In the genomic region with DNA sequence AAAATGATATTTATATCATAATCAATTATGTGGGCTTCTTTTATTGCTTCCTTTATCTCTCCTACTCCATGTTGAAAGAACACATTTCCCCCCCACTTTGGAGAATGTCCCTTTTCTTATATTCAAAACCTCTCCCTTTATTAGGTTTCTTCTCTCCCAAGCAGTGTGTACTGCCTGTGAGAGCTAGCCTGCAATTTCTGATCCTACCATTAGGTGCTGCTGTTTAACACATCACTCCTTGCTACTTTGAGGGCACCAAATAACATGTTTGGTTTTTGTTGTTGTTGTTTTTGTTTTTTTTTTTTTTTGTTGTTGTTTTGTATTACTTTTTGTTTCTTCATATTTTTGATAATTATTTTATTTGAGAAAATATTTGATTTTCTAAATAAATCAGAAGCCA, we compare ENCODE assay signal across 9 mouse cellular contexts.
DNase-seq lines count a peak whose midpoint lies in the region; ATAC-seq lines count a peak whose summit lies in the region.
"Had no signal": no experiment of that assay in that cellular context is flagged by ENCODE, and none has a peak within 500 bp of the region (broad histone marks: within the 10 kb centered on the region; RNA-seq: fewer than 3 reads in every experiment).

No protein-coding gene starts in this region.

- DNase-seq in kidney, postnatal 14 days = peak; percentile 10
- no peak for DNase-seq in kidney, adult 18-20 months
- DNase-seq in 416B (ENCODE audit: low read depth) = peak; percentile 36
- DNase-seq in B cell, adult 2 months = peak; percentile 36 to 47
- peak; percentile 21 for DNase-seq in embryonic facial prominence, embryonic 10.5 days (ENCODE audit: low spot score)
- DNase-seq in spleen, postnatal 10 days (ENCODE audit: low spot score in 2 of 2) = no peak
- DNase-seq: spleen, adult 18-20 months had no signal

- no peak overlapping the region for H3K27ac ChIP-seq in embryonic facial prominence, embryonic 10.5 days (replicated peaks)
- H3K27ac ChIP-seq: macrophage had no signal

- H3K4me3 ChIP-seq in embryonic facial prominence, embryonic 10.5 days = no peak overlapping the region

- H3K27me3 ChIP-seq in embryonic facial prominence, embryonic 10.5 days (replicated peaks; ENCODE audit: low read depth, poor library complexity, severe bottlenecking) = no peaks in the 10 kb centered on the region

- peaks cover 5% of the 10 kb centered on the region; the same call in 1 of the 2 replicates for H3K9me3 ChIP-seq in embryonic facial prominence, embryonic 10.5 days

- no peaks in the 10 kb centered on the region for H3K36me3 ChIP-seq in embryonic facial prominence, embryonic 10.5 days (replicated peaks)

- H3K4me1 ChIP-seq in embryonic facial prominence, embryonic 10.5 days = peaks cover 2% of the 10 kb centered on the region; the same call in 1 of the 2 replicates

- ATAC-seq in erythroid progenitor cell, adult 5-6 weeks (replicated peaks; ENCODE audit: low FRiP score, poor library complexity, severe bottlenecking) = no peak

Comparison
In these comparisons a context has a peak if more than half of its experiments do, and no peak if none do; other contexts are left out.
1. DNase-seq: peak in kidney, postnatal 14 days (single experiment), 416B (single experiment), B cell, adult 2 months (2 of 2) and embryonic facial prominence, embryonic 10.5 days (single experiment); none in kidney, adult 18-20 months (single experiment) and spleen, postnatal 10 days (0 of 2).